Mouse (Mus musculus): Measurements from ENCODE around the gene Sirt3.

DNA sequence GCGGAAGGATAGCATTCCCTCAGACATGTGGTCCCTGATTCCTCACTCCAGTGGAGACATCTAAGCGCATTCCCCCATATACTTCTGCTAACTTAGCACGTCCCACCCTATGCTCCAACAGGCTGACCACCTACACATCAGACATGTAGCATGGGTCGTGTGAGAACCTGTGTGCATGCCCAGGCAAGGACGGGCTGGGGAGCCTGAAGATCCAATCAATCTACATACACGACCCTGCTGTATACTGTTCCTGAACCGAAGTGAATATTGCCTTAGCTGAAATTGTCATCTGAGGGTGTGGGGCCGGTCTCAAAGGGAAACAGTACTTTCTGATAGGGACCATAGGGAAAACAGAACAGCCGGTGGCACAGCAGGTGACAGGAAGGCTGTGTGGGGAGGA is 26.9 kb downstream of the Sirt3 start:
- TF ChIP-seq CTCF (IDR thresholded peaks at IDR 0.05; ENCODE audit: low read depth) (no peak), EP300 (optimal IDR thresholded peaks at IDR 0.05) (no peak)

Measured in stomach, postnatal 0 days (tissue).